In genomic region chr7:25365937-25366625, GRCm38 (mm10) we compare ENCODE assay signal across 12 mouse cellular contexts. TPM values are rescaled to one million over a fixed set of nuclear protein-coding genes. Genes with fewer than 3 reads are reported as not detected.
A peak's percentile ranks its signal among the peaks of the same experiment; 100 is the strongest.
DNase-seq lines count a peak whose midpoint lies in the region; ATAC-seq and TF ChIP-seq lines count a peak whose summit lies in the region.
"Had no signal": no experiment of that assay in that cellular context is flagged by ENCODE, and none has a peak within 500 bp of the region (broad histone marks: within the 10 kb centered on the region; RNA-seq: fewer than 3 reads in every experiment).

No protein-coding gene starts in this region.

- H3K4me3 ChIP-seq in embryonic facial prominence, embryonic 12.5 days, result no peak overlapping the region
- H3K4me3 ChIP-seq in hindbrain, embryonic 14.5 days (replicated peaks; ENCODE audit: low read length), result no peak overlapping the region
- H3K4me3 ChIP-seq in neural tube, embryonic 13.5 days, result no peak overlapping the region
- no peak overlapping the region for H3K4me3 ChIP-seq in heart, embryonic 12.5 days
- H3K4me3 ChIP-seq in kidney, embryonic 16.5 days (ENCODE audit: low read length), result no peak overlapping the region
- H3K4me3 ChIP-seq in heart, adult 2 months, result no peak overlapping the region

- no peaks in the 10 kb centered on the region for H3K9me3 ChIP-seq in embryonic facial prominence, embryonic 12.5 days
- H3K9me3 ChIP-seq in hindbrain, embryonic 14.5 days (ENCODE audit: control insufficient read depth, low read length), result no peaks in the 10 kb centered on the region
- H3K9me3 ChIP-seq in neural tube, embryonic 13.5 days, result no peaks in the 10 kb centered on the region
- no peaks in the 10 kb centered on the region for H3K9me3 ChIP-seq in heart, embryonic 12.5 days (replicated peaks)
- no peaks in the 10 kb centered on the region for H3K9me3 ChIP-seq in kidney, embryonic 16.5 days (ENCODE audit: low read length)

- H3K36me3 ChIP-seq in embryonic facial prominence, embryonic 12.5 days, result peaks cover 34% of the 10 kb centered on the region
- peaks cover 35% of the 10 kb centered on the region for H3K36me3 ChIP-seq in hindbrain, embryonic 14.5 days (replicated peaks; ENCODE audit: control insufficient read depth, insufficient read depth)
- H3K36me3 ChIP-seq in neural tube, embryonic 13.5 days, result peaks cover 39% of the 10 kb centered on the region
- H3K36me3 ChIP-seq in heart, embryonic 12.5 days, result peaks cover 29% of the 10 kb centered on the region
- peaks cover 23% of the 10 kb centered on the region for H3K36me3 ChIP-seq in kidney, embryonic 16.5 days (ENCODE audit: insufficient read depth, low read length)
- no peaks in the 10 kb centered on the region for H3K36me3 ChIP-seq in heart, adult 2 months (ENCODE audit: control insufficient read depth, insufficient read depth, low read length)

- no peak overlapping the region for H3K4me2 ChIP-seq in embryonic facial prominence, embryonic 12.5 days (replicated peaks)
- no peak overlapping the region for H3K4me2 ChIP-seq in hindbrain, embryonic 14.5 days (replicated peaks)
- peak overlapping the region; percentile 3; the same call in 1 of the 2 replicates for H3K4me2 ChIP-seq in neural tube, embryonic 13.5 days
- H3K4me2 ChIP-seq in heart, embryonic 12.5 days, result no peak overlapping the region
- no peak overlapping the region for H3K4me2 ChIP-seq in kidney, embryonic 16.5 days (replicated peaks; ENCODE audit: low read depth, low read length)

- peaks cover 51% of the 10 kb centered on the region for H3K27me3 ChIP-seq in embryonic facial prominence, embryonic 12.5 days
- peaks cover 34% of the 10 kb centered on the region for H3K27me3 ChIP-seq in hindbrain, embryonic 14.5 days (ENCODE audit: control insufficient read depth, insufficient read depth, low read length)
- H3K27me3 ChIP-seq in neural tube, embryonic 13.5 days, result peaks cover 57% of the 10 kb centered on the region
- H3K27me3 ChIP-seq in heart, embryonic 12.5 days (replicated peaks), result peaks cover 66% of the 10 kb centered on the region
- H3K27me3 ChIP-seq in kidney, embryonic 16.5 days (ENCODE audit: insufficient read depth, low read length), result peaks cover 43% of the 10 kb centered on the region
- H3K27me3 ChIP-seq in heart, adult 2 months (ENCODE audit: control insufficient read depth, insufficient read depth, low read length), result peaks cover 11% of the 10 kb centered on the region

- H3K4me1 ChIP-seq in embryonic facial prominence, embryonic 12.5 days, result peaks cover 28% of the 10 kb centered on the region
- H3K4me1 ChIP-seq in hindbrain, embryonic 14.5 days (replicated peaks; ENCODE audit: control insufficient read depth, insufficient read depth, low read length), result peaks cover 17% of the 10 kb centered on the region
- H3K4me1 ChIP-seq in neural tube, embryonic 13.5 days (replicated peaks), result peaks cover 31% of the 10 kb centered on the region
- H3K4me1 ChIP-seq in heart, embryonic 12.5 days (replicated peaks), result no peaks in the 10 kb centered on the region
- H3K4me1 ChIP-seq in kidney, embryonic 16.5 days (ENCODE audit: insufficient read depth, low read length), result peaks cover 9% of the 10 kb centered on the region
- no peaks in the 10 kb centered on the region for H3K4me1 ChIP-seq in heart, adult 2 months (ENCODE audit: control insufficient read depth, insufficient read depth, low read length)

- no peaks in the 10 kb centered on the region for H3K79me2 ChIP-seq in heart, adult 2 months (replicated peaks; ENCODE audit: control insufficient read depth, insufficient read depth, low read length)

- no peak; the same call in 1 of the 2 replicates for ATAC-seq in embryonic facial prominence, embryonic 12.5 days (ENCODE audit: insufficient number of reproducible peaks, insufficient read depth, low FRiP score, low TSS enrichment)
- peak; percentile 26; the same call in 1 of the 2 replicates for ATAC-seq in hindbrain, embryonic 14.5 days (ENCODE audit: low FRiP score)
- ATAC-seq in neural tube, embryonic 13.5 days (ENCODE audit: low read depth), result peak; percentile 47; the same call in 1 of the 2 replicates
- no peak for ATAC-seq in heart, embryonic 12.5 days (ENCODE audit: insufficient number of reproducible peaks, low FRiP score)
- ATAC-seq in kidney, embryonic 16.5 days (ENCODE audit: low FRiP score, low TSS enrichment), result no peak

- 0 out of 2 replicates have a peak overlapping the region, but pooled peaks have one; percentile 24 for H3K9ac ChIP-seq in embryonic facial prominence, embryonic 12.5 days
- H3K9ac ChIP-seq in hindbrain, embryonic 14.5 days, result peak overlapping the region; percentile 36
- peak overlapping the region; percentile 60 for H3K9ac ChIP-seq in neural tube, embryonic 13.5 days
- no peak overlapping the region for H3K9ac ChIP-seq in heart, embryonic 12.5 days
- H3K9ac ChIP-seq in kidney, embryonic 16.5 days (replicated peaks; ENCODE audit: low read length), result no peak overlapping the region
- no peak overlapping the region for H3K9ac ChIP-seq in heart, adult 2 months (ENCODE audit: low read depth, low read length)

- DNase-seq in left cerebral cortex, postnatal 4 days, result peak; percentile 51
- no peak for DNase-seq in left cerebral cortex, postnatal 25 days (ENCODE audit: low spot score in 2 of 2)
- peak; percentile 45 for DNase-seq in hindbrain, embryonic 14.5 days (ENCODE audit: low spot score)
- DNase-seq in heart, adult 2 months, result no peak
- DNase-seq: right cerebral cortex, postnatal 14 days had no signal

- no peak for TF ChIP-seq EP300 in heart, adult 2 months (IDR thresholded peaks at IDR 0.05; ENCODE audit: insufficient read depth, low read depth, low read length)

- TF ChIP-seq CTCF in heart, adult 2 months (IDR thresholded peaks at IDR 0.05), result no peak

- intact Hi-C loops in left cerebral cortex, postnatal 4 days (cut with DNase I), result no loop called here
- intact Hi-C loops in left cerebral cortex, postnatal 25 days (cut with DNase I), result no loop called here
- intact Hi-C loops in heart, adult 2 months (cut with DNase I), result no loop called here

- 22% methylated on average over 13 of the region's 13 CpGs for WGBS in embryonic facial prominence, embryonic 12.5 days
- WGBS in hindbrain, embryonic 14.5 days, result 13% methylated on average over 13 of the region's 13 CpGs
- 23% methylated on average over 13 of the region's 13 CpGs for WGBS in neural tube, embryonic 13.5 days
- 51% methylated on average over 13 of the region's 13 CpGs for WGBS in heart, embryonic 12.5 days
- WGBS in kidney, embryonic 16.5 days, result 55% methylated on average over 13 of the region's 13 CpGs
- WGBS in heart, adult 2 months, result 51% methylated on average over 13 of the region's 13 CpGs

- H3K27ac ChIP-seq in embryonic facial prominence, embryonic 12.5 days, result no peak overlapping the region
- peak overlapping the region; percentile 9; the same call in 1 of the 2 replicates for H3K27ac ChIP-seq in hindbrain, embryonic 14.5 days
- H3K27ac ChIP-seq in neural tube, embryonic 13.5 days (replicated peaks), result peak overlapping the region; percentile 74
- no peak overlapping the region for H3K27ac ChIP-seq in heart, embryonic 12.5 days (ENCODE audit: poor library complexity, severe bottlenecking)
- H3K27ac ChIP-seq in kidney, embryonic 16.5 days (ENCODE audit: low read length), result no peak overlapping the region
- H3K27ac ChIP-seq in heart, adult 2 months, result no peak overlapping the region
- H3K27ac ChIP-seq: kidney, postnatal 0 days had no signal

- no peak for TF ChIP-seq POLR2A in heart, adult 2 months (IDR thresholded peaks at IDR 0.05; ENCODE audit: insufficient read depth, low read depth, low read length)

RNA-seq across cellular contexts. Expression of gene Cnfn, which starts 3.4 kb away (rescaled TPM):
- not detected for total RNA-seq in left cerebral cortex, postnatal 4 days (2021)
- not detected for total RNA-seq in left cerebral cortex, postnatal 25 days (2021)
- polyA plus RNA-seq in embryonic facial prominence, embryonic 12.5 days (2016; fragmentation: Nextera tagmentation; extraction: Ambion mirVana), result 0.86 TPM in 1 of 2 replicates, not detected in the other
- not detected in 2 replicates for polyA plus RNA-seq in hindbrain, embryonic 14.5 days (2014; fragmentation: Nextera tagmentation; extraction: Ambion mirVana)
- not detected in 2 replicates for polyA plus RNA-seq in neural tube, embryonic 13.5 days (2015; fragmentation: Nextera tagmentation; extraction: Ambion mirVana)
- not detected in 2 replicates for polyA plus RNA-seq in heart, embryonic 12.5 days (2016; fragmentation: Nextera tagmentation; extraction: Ambion mirVana)
- polyA plus RNA-seq in kidney, embryonic 16.5 days (2015; fragmentation: Nextera tagmentation; extraction: Ambion mirVana), result 1.4 TPM in 1 of 2 replicates, not detected in the other
- total RNA-seq in heart, adult 2 months (2021), result not detected
- polyA plus RNA-seq in heart, adult 2 months (2012; rRNA removed), result not detected in 2 replicates
- total RNA-seq: megakaryocyte progenitor cell, adult 5-6 weeks had no signal
- polyA plus RNA-seq: kidney, postnatal 0 days; limb, embryonic 11.5 days had no signal

RNA-seq across cellular contexts. Expression of gene Lipe, which starts 32.4 kb away (rescaled TPM):
- total RNA-seq in left cerebral cortex, postnatal 4 days (2021), result 1 to 10 TPM; 8.3 to 9.0 TPM
- total RNA-seq in left cerebral cortex, postnatal 25 days (2021), result 1 to 10 TPM; 5.4 to 6.4 TPM
- polyA plus RNA-seq in embryonic facial prominence, embryonic 12.5 days (2016; fragmentation: Nextera tagmentation; extraction: Ambion mirVana), result 10.9 and 11.9 TPM in 2 replicates
- polyA plus RNA-seq in hindbrain, embryonic 14.5 days (2014; fragmentation: Nextera tagmentation; extraction: Ambion mirVana), result 4.6 and 5.7 TPM in 2 replicates
- polyA plus RNA-seq in neural tube, embryonic 13.5 days (2015; fragmentation: Nextera tagmentation; extraction: Ambion mirVana), result 9.9 and 11.4 TPM in 2 replicates
- 4.1 and 5.9 TPM in 2 replicates for polyA plus RNA-seq in heart, embryonic 12.5 days (2016; fragmentation: Nextera tagmentation; extraction: Ambion mirVana)
- polyA plus RNA-seq in kidney, embryonic 16.5 days (2015; fragmentation: Nextera tagmentation; extraction: Ambion mirVana), result 11.2 and 11.9 TPM in 2 replicates
- total RNA-seq in heart, adult 2 months (2021), result 10 to 100 TPM; 42.7 to 44.1 TPM
- 63.0 and 97.8 TPM in 2 replicates for polyA plus RNA-seq in heart, adult 2 months (2012; rRNA removed)

RNA-seq across cellular contexts. Expression of gene Cxcl17, which starts 46.6 kb away (rescaled TPM):
- total RNA-seq in left cerebral cortex, postnatal 4 days (2021), result not detected
- total RNA-seq in left cerebral cortex, postnatal 25 days (2021), result not detected
- 0.59 and 1.1 TPM in 2 replicates for polyA plus RNA-seq in embryonic facial prominence, embryonic 12.5 days (2016; fragmentation: Nextera tagmentation; extraction: Ambion mirVana)
- polyA plus RNA-seq in hindbrain, embryonic 14.5 days (2014; fragmentation: Nextera tagmentation; extraction: Ambion mirVana), result 0.67 and 0.80 TPM in 2 replicates
- 0.41 and 0.63 TPM in 2 replicates for polyA plus RNA-seq in neural tube, embryonic 13.5 days (2015; fragmentation: Nextera tagmentation; extraction: Ambion mirVana)
- not detected in 2 replicates for polyA plus RNA-seq in heart, embryonic 12.5 days (2016; fragmentation: Nextera tagmentation; extraction: Ambion mirVana)
- 0.65 and 1.0 TPM in 2 replicates for polyA plus RNA-seq in kidney, embryonic 16.5 days (2015; fragmentation: Nextera tagmentation; extraction: Ambion mirVana)
- total RNA-seq in heart, adult 2 months (2021), result not detected
- polyA plus RNA-seq in heart, adult 2 months (2012; rRNA removed), result 8.1 TPM in 1 of 2 replicates, not detected in the other
- total RNA-seq: megakaryocyte progenitor cell, adult 5-6 weeks had no signal

RNA-seq across cellular contexts. Expression of gene Megf8, which starts 49.1 kb away (rescaled TPM):
- 10 to 100 TPM; 81.0 to 89.9 TPM for total RNA-seq in left cerebral cortex, postnatal 4 days (2021)
- 100 to 1,000 TPM in 1 of 2 experiments, 10 to 100 TPM in 1; 99.2 to 105 TPM for total RNA-seq in left cerebral cortex, postnatal 25 days (2021)
- 22.4 and 24.3 TPM in 2 replicates for polyA plus RNA-seq in embryonic facial prominence, embryonic 12.5 days (2016; fragmentation: Nextera tagmentation; extraction: Ambion mirVana)
- 22.0 and 23.8 TPM in 2 replicates for polyA plus RNA-seq in hindbrain, embryonic 14.5 days (2014; fragmentation: Nextera tagmentation; extraction: Ambion mirVana)
- polyA plus RNA-seq in neural tube, embryonic 13.5 days (2015; fragmentation: Nextera tagmentation; extraction: Ambion mirVana), result 18.3 TPM in 2 replicates
- 10.3 and 10.8 TPM in 2 replicates for polyA plus RNA-seq in heart, embryonic 12.5 days (2016; fragmentation: Nextera tagmentation; extraction: Ambion mirVana)
- polyA plus RNA-seq in kidney, embryonic 16.5 days (2015; fragmentation: Nextera tagmentation; extraction: Ambion mirVana), result 16.9 and 18.2 TPM in 2 replicates
- 10 to 100 TPM; 28.9 to 31.7 TPM for total RNA-seq in heart, adult 2 months (2021)
- polyA plus RNA-seq in heart, adult 2 months (2012; rRNA removed), result 21.5 and 24.8 TPM in 2 replicates

Comparison
In these comparisons a context has a peak if more than half of its experiments do, and no peak if none do; other contexts are left out.
1. DNase-seq: peak in left cerebral cortex, postnatal 4 days (single experiment) and hindbrain, embryonic 14.5 days (single experiment); none in left cerebral cortex, postnatal 25 days (0 of 2) and heart, adult 2 months (0 of 2).
2. ATAC-seq: peak in hindbrain, embryonic 14.5 days (single experiment) and neural tube, embryonic 13.5 days (single experiment); none in embryonic facial prominence, embryonic 12.5 days (single experiment), heart, embryonic 12.5 days (single experiment) and kidney, embryonic 16.5 days (single experiment).
3. H3K27ac ChIP-seq: peak in hindbrain, embryonic 14.5 days (single experiment) and neural tube, embryonic 13.5 days (single experiment); none in embryonic facial prominence, embryonic 12.5 days (single experiment), heart, embryonic 12.5 days (single experiment), kidney, embryonic 16.5 days (single experiment) and heart, adult 2 months (single experiment).
4. H3K9ac ChIP-seq: peak in embryonic facial prominence, embryonic 12.5 days (single experiment), hindbrain, embryonic 14.5 days (single experiment) and neural tube, embryonic 13.5 days (single experiment); none in heart, embryonic 12.5 days (single experiment), kidney, embryonic 16.5 days (single experiment) and heart, adult 2 months (single experiment).